Mouse (Mus musculus) lung, embryonic 14.5 days (tissue): ENCODE measurements around the gene Golm1. TPM values are rescaled to one million over a fixed set of nuclear protein-coding genes. Genes with fewer than 3 reads are reported as not detected.

Source experiments
- ATAC-seq: fragments of 200-750 bp; cut with Nextera tagmentation; 2 replicates; pipeline ENCODE4 v1.8.0; 2017; ENCODE audit warnings: mild to moderate bottlenecking, moderate TSS enrichment, moderate library complexity; ENCODE audit not compliant: insufficient read depth
- DNase-seq: peaks from one replicate; pipeline ENCODE4 v3.0.0-alpha.2; 2015
- H3K27ac ChIP-seq: fragments of 300-500 bp; sonication (generic); 2 replicates; pipeline ENCODE4 v1.5.1; 2014; ENCODE audit warnings: low read depth, mild to moderate bottlenecking, moderate library complexity
- H3K27me3 ChIP-seq: fragments of 300-500 bp; sonication (generic); 2 replicates; pipeline ENCODE4 v1.6.1; 2014; ENCODE audit warnings: low read length, control low read depth; ENCODE audit not compliant: insufficient read depth
- H3K36me3 ChIP-seq: fragments of 300-500 bp; sonication (generic); 2 replicates; pipeline ENCODE4 v1.6.1; 2014; ENCODE audit warnings: control low read depth; ENCODE audit not compliant: insufficient read depth
- H3K4me1 ChIP-seq: fragments of 300-500 bp; sonication (generic); 2 replicates; pipeline ENCODE4 v1.6.1; 2014; ENCODE audit warnings: antibody characterized with exemption, control low read depth; ENCODE audit not compliant: insufficient read depth
- H3K4me2 ChIP-seq: fragments of 300-500 bp; sonication (generic); 2 replicates; pipeline ENCODE4 v1.6.1; 2014; ENCODE audit warnings: mild to moderate bottlenecking
- H3K4me3 ChIP-seq: fragments of 300-500 bp; sonication (generic); 2 replicates; pipeline ENCODE4 v1.5.1; 2014; ENCODE audit warnings: low read depth, low read length
- H3K9ac ChIP-seq: fragments of 300-500 bp; sonication (generic); 2 replicates; pipeline ENCODE4 v1.6.1; 2014
- H3K9me3 ChIP-seq: fragments of 300-500 bp; sonication (generic); 2 replicates; pipeline ENCODE4 v1.6.1; 2016; ENCODE audit warnings: low read depth, low read length, control low read depth
- CTCF ChIP-seq: IDR thresholded peaks from 2 replicates; pipeline ENCODE4 v1.5.1; 2016; ENCODE audit warnings: antibody characterized with exemption, low read depth
- WGBS: fragments of 180-500 bp; shearing (Covaris S2); extraction: QIAGEN DNeasy Blood & Tissue Kit; methylation state at CpG from one replicate; pipeline ENCODE4 v1.1.7; 2014; 5-methylcytosine and 5-hydroxymethylcytosine counted together
- polyA plus RNA-seq: library from polyadenylated mRNA; unstranded; fragments of >200 nt; fragmentation: Nextera tagmentation; extraction: Ambion mirVana; gene quantifications from 2 replicates; pipeline ENCODE4 v1.2.1, GENCODE M21; 2014

The Golm1 gene
- polyA plus RNA-seq, 1 experiment from 2014 or later: 39.2 TPM

- DNase-seq: peak; percentile 29
Observed at GRCm38 (mm10) chr13:59656975-59657388, 18.6 kb downstream of the Golm1 start.

GRCm38 (mm10) chr13:59656316-59656832 lies 19.2 kb downstream of the Golm1 start:
- Histone ChIP-seq H3K36me3 (no peaks in the 10 kb centered on the region), H3K4me3 (no peak overlapping the region), H3K27ac (peak overlapping the region; percentile 69; the same call in 1 of the 2 replicates), H3K27me3 (no peaks in the 10 kb centered on the region), H3K9me3 (no peaks in the 10 kb centered on the region), H3K4me2 (no peak overlapping the region), H3K4me1 (no peaks in the 10 kb centered on the region), H3K9ac (no peak overlapping the region)
- WGBS: 57% methylated on average over 10 of the region's 10 CpGs
- ATAC-seq (no peak), DNase-seq (no peak)
- TF ChIP-seq CTCF: no peak

More at GRCm38 (mm10) chr13:59656975-59657388, 18.6 kb downstream of the Golm1 start:
- H3K4me2 ChIP-seq: no peak overlapping the region
- TF ChIP-seq CTCF: no peak
- no peak overlapping the region for H3K4me3 ChIP-seq
- H3K4me1 ChIP-seq: no peaks in the 10 kb centered on the region
- WGBS: 56% methylated on average over 4 of the region's 4 CpGs
- H3K27ac ChIP-seq: peak overlapping the region; percentile 69; the same call in 1 of the 2 replicates
- no peak for ATAC-seq
- H3K9ac ChIP-seq: no peak overlapping the region
- no peaks in the 10 kb centered on the region for H3K27me3 ChIP-seq
- H3K9me3 ChIP-seq: no peaks in the 10 kb centered on the region
- H3K36me3 ChIP-seq: no peaks in the 10 kb centered on the region

GRCm38 (mm10) chr13:59655718-59656315 lies 19.8 kb downstream of the Golm1 start:
- Histone ChIP-seq H3K27ac (no peak overlapping the region), H3K36me3 (no peaks in the 10 kb centered on the region), H3K9me3 (no peaks in the 10 kb centered on the region), H3K4me2 (no peak overlapping the region), H3K4me3 (no peak overlapping the region), H3K4me1 (no peaks in the 10 kb centered on the region), H3K27me3 (no peaks in the 10 kb centered on the region), H3K9ac (no peak overlapping the region)
- ATAC-seq (no peak), DNase-seq (no peak)
- 87% methylated on average over 15 of the region's 15 CpGs for WGBS
- TF ChIP-seq CTCF: no peak

GRCm38 (mm10) chr13:59654465-59654864 lies 21.1 kb downstream of the Golm1 start:
- Histone ChIP-seq H3K27ac (no peak overlapping the region), H3K4me2 (no peak overlapping the region), H3K4me1 (no peaks in the 10 kb centered on the region), H3K9me3 (no peaks in the 10 kb centered on the region), H3K9ac (no peak overlapping the region), H3K27me3 (no peaks in the 10 kb centered on the region), H3K36me3 (peaks cover 4% of the 10 kb centered on the region), H3K4me3 (no peak overlapping the region)
- TF ChIP-seq CTCF: no peak
- DNase-seq (no peak), ATAC-seq (no peak)
- WGBS: 84% methylated on average over 5 of the region's 5 CpGs

- no peak overlapping the region for H3K4me2 ChIP-seq
- DNase-seq: no peak
- H3K36me3 ChIP-seq: peaks cover 8% of the 10 kb centered on the region
- H3K27ac ChIP-seq: no peak overlapping the region
- no peaks in the 10 kb centered on the region for H3K9me3 ChIP-seq
- no peak for ATAC-seq
- no peak for TF ChIP-seq CTCF
- no peaks in the 10 kb centered on the region for H3K4me1 ChIP-seq
- H3K27me3 ChIP-seq: no peaks in the 10 kb centered on the region
- H3K4me3 ChIP-seq: no peak overlapping the region
- no peak overlapping the region for H3K9ac ChIP-seq
- WGBS: 67% methylated on average over 3 of the region's 3 CpGs
Observed at GRCm38 (mm10) chr13:59653136-59653535, 22.5 kb downstream of the Golm1 start.

GRCm38 (mm10) chr13:59652651-59653050 lies 23.0 kb downstream of the Golm1 start:
- ATAC-seq (no peak), DNase-seq (no peak)
- Histone ChIP-seq H3K27ac (no peak overlapping the region), H3K36me3 (peaks cover 8% of the 10 kb centered on the region), H3K4me2 (no peak overlapping the region), H3K9me3 (no peaks in the 10 kb centered on the region), H3K4me3 (no peak overlapping the region), H3K27me3 (no peaks in the 10 kb centered on the region), H3K4me1 (no peaks in the 10 kb centered on the region), H3K9ac (no peak overlapping the region)
- TF ChIP-seq CTCF: no peak
- WGBS: 65% methylated on average over 5 of the region's 5 CpGs

DNA sequence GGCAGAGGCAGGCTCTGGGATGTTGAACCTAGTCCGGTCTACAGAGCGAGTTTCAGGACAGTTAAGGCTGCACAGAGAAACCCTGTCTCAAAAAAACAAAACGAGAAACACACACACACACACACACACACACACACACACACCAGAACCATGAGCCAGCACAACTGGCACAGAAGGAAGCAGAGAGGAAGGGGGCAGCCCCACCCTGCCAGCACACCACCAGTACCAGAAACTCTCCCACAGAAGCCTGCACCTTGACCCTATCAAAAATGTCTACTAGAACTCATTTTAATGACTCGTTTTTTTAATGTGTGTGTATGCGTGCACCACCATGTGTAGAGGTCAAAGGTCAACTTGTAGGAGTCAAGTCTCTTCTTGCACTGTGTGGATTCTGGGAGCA lies 25.8 kb downstream of the Golm1 start:
- H3K4me1 ChIP-seq: no peaks in the 10 kb centered on the region
- WGBS: 73% methylated on average over 5 of the region's 5 CpGs
- no peak overlapping the region for H3K27ac ChIP-seq
- no peaks in the 10 kb centered on the region for H3K9me3 ChIP-seq
- no peak overlapping the region for H3K9ac ChIP-seq
- no peak for DNase-seq
- no peaks in the 10 kb centered on the region for H3K27me3 ChIP-seq
- no peak overlapping the region for H3K4me3 ChIP-seq
- no peak for TF ChIP-seq CTCF
- ATAC-seq: no peak
- H3K4me2 ChIP-seq: no peak overlapping the region
- H3K36me3 ChIP-seq: peaks cover 15% of the 10 kb centered on the region
